16 mouse cellular contexts compared by ENCODE assay signal in genomic region chr9:15804296-15804695, GRCm38 (mm10).
"Had no signal": no experiment of that assay in that cellular context is flagged by ENCODE, and none has a peak within 500 bp of the region (broad histone marks: within the 10 kb centered on the region; RNA-seq: fewer than 3 reads in every experiment).

No protein-coding gene starts in this region.

- H3K27ac ChIP-seq: lung, embryonic 15.5 days; macrophage; midbrain, embryonic 13.5 days; midbrain, embryonic 15.5 days; neural tube, embryonic 12.5 days; stomach, embryonic 15.5 days; stomach, postnatal 0 days had no signal

- H3K27me3 ChIP-seq: lung, embryonic 15.5 days; megakaryocyte, embryonic 14.5 days; midbrain, embryonic 13.5 days; midbrain, embryonic 15.5 days; neural tube, embryonic 12.5 days; stomach, embryonic 15.5 days had no signal

- H3K36me3 ChIP-seq: lung, embryonic 15.5 days; midbrain, embryonic 13.5 days; midbrain, embryonic 15.5 days; neural tube, embryonic 12.5 days; stomach, embryonic 15.5 days had no signal

- H3K9me3 ChIP-seq: lung, embryonic 15.5 days; midbrain, embryonic 13.5 days; midbrain, embryonic 15.5 days; neural tube, embryonic 12.5 days; stomach, embryonic 15.5 days had no signal

- H3K9ac ChIP-seq: lung, embryonic 15.5 days; midbrain, embryonic 13.5 days; midbrain, embryonic 15.5 days; neural tube, embryonic 12.5 days; stomach, embryonic 15.5 days had no signal

- DNase-seq: lung, postnatal 14 days; lung, postnatal 36 days; right cerebral cortex, postnatal 14 days; thymus, adult 2 months; thymus, postnatal 25 days; thymus, postnatal 4 days had no signal

- ATAC-seq: lung, postnatal 0 days; midbrain, embryonic 13.5 days; midbrain, embryonic 15.5 days had no signal

- H3K4me3 ChIP-seq: lung, embryonic 15.5 days; megakaryocyte, embryonic 14.5 days; midbrain, embryonic 13.5 days; midbrain, embryonic 15.5 days; neural tube, embryonic 12.5 days; stomach, embryonic 15.5 days had no signal

- H3K4me1 ChIP-seq: lung, embryonic 15.5 days; megakaryocyte, embryonic 14.5 days; midbrain, embryonic 13.5 days; midbrain, embryonic 15.5 days; neural tube, embryonic 12.5 days; stomach, embryonic 15.5 days had no signal

- H3K4me2 ChIP-seq: lung, embryonic 15.5 days; midbrain, embryonic 11.5 days; midbrain, embryonic 13.5 days; midbrain, embryonic 15.5 days; neural tube, embryonic 12.5 days; stomach, embryonic 15.5 days had no signal
